Mouse (Mus musculus) colon, adult 2 months (tissue): Measurements from ENCODE around the gene 1700030J22Rik. TPM values are rescaled to one million over a fixed set of nuclear protein-coding genes. Genes with fewer than 3 reads are reported as not detected.

Source experiments
- polyA plus RNA-seq: library from polyadenylated mRNA; depleted of rRNA; stranded (reverse); fragments of >200 nt; gene quantifications from 2 replicates; pipeline ENCODE4 v1.2.3, GENCODE M21; 2012; rRNA removed

The 1700030J22Rik gene
- 0.38 and 0.49 TPM in 2 replicates for polyA plus RNA-seq

GRCm38 (mm10) chr8:116978631-116979256, at the start of gene 1700030J22Rik:
TSS of gene 1700030J22Rik (minus strand) at chr8:116978959.

GRCm38 (mm10) chr8:116993095-116993867, 14.5 kb upstream of the 1700030J22Rik start, which contains the start of gene Gcsh:
TSS of gene Gcsh (minus strand) at chr8:116993537.

DNA sequence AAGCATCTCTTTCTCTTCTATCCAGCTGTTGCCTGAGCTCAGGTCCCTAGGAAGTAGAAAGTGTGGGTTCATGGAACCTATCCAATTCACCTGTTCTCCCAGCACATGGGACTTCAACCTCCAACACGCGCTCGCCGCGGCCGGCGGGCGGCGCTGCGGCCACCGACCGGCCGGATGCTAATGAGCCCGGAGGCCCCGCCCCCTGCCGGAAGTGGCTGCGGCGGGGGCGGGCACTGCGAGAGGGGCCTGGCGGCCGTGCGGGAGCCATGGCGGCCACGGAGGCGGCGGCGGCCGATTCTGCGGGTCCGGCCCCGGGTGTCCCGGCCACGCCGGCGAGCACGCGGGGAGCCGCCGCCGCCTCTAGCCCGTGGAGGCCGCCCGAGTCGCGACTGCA, 35.6 kb downstream of the 1700030J22Rik start, which contains the start of gene Atmin:
Gene Atmin, plus strand, starts transcription at position 233 of the 394 bp plus-strand sequence.

DNA sequence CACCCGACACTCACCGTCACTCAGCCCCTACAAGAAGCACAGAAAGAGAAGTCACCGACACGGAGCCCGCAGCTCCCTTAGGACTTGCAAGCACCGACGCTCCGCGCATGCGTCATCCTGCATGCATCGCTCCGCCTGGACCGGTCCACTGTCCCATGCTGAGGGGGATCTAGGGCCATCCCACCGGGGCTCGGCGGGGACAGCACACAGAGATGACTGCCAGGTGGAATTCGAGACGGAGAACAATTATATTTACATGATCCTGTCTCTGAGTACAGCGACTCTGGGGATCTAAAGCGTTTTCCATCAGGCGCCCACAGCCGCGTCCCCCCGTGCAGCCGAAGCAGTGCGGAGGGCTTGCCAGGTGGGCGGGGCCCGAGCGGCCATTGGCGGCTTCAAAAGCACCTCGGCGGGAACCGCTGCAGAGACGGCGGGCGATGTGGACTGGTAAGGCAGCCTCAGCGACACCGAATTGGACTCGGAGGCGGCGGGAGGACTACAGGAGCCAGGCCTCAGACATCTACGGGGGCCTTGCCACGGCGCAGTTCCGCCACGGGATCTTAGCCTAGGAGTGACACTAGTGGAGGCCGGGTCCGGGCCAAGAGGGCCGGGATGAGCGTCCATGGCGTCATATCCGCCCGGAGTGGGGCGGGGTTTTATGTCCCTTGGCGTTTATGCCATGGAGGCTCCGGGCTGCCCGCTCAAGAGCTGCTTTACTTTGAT, 57.3 kb downstream of the 1700030J22Rik start, which contains the start of the genes Cmc2 and Cenpn:
Gene Cmc2, minus strand, starts transcription at position 119 of the 723 bp plus-strand sequence.
Gene Cenpn, plus strand, starts transcription at position 394 of the 723 bp plus-strand sequence.

Other genes with a start within 250 kb of the 1700030J22Rik start
- gene Cdyl2, start 246.0 kb downstream of the 1700030J22Rik start, polyA plus RNA-seq: 1.2 and 1.5 TPM in 2 replicates
- 5.1 and 6.0 TPM in 2 replicates for gene Cmc2, start 57.5 kb downstream of the 1700030J22Rik start, polyA plus RNA-seq
- gene Cenpn, start 57.2 kb downstream of the 1700030J22Rik start, polyA plus RNA-seq: 2.2 and 2.3 TPM in 2 replicates
- 11.9 and 14.8 TPM in 2 replicates for gene Atmin, start 35.6 kb downstream of the 1700030J22Rik start, polyA plus RNA-seq
- gene Gcsh, start 14.6 kb upstream of the 1700030J22Rik start, polyA plus RNA-seq: 17.0 and 19.3 TPM in 2 replicates
- gene Pkd1l2, start 103.5 kb upstream of the 1700030J22Rik start, polyA plus RNA-seq: 0.07 and 0.12 TPM in 2 replicates
- gene Bco1, start 116.9 kb upstream of the 1700030J22Rik start, polyA plus RNA-seq: 0.80 and 0.84 TPM in 2 replicates
- 5.8 and 6.5 TPM in 2 replicates for gene Gan, start 179.2 kb upstream of the 1700030J22Rik start, polyA plus RNA-seq